In the genomic region with DNA sequence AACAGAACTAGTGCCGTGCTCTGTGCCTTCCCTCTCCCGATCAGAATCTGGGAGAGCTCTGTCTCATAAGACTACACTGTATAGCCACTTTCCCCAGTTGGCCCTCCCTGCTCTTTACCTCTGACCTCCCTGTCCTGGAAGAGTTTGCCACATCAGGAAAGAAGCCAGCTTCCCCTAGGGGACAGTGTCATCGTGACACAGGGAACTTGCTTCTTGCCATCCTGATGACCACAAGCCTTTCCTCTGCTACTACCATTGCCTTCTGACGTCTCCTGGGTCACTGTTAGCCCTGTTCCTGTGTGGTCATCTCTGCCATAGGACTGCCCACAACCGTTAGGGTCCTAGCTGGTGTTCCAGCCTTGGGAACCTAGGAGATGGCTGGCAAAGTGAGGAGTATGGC, we compare ENCODE assay signal across 10 mouse cellular contexts. TPM values are rescaled to one million over a fixed set of nuclear protein-coding genes. Genes with fewer than 3 reads are reported as not detected.
A peak's percentile ranks its signal among the peaks of the same experiment; 100 is the strongest.
DNase-seq lines count a peak whose midpoint lies in the region; ATAC-seq and TF ChIP-seq lines count a peak whose summit lies in the region.
"Had no signal": no experiment of that assay in that cellular context is flagged by ENCODE, and none has a peak within 500 bp of the region (broad histone marks: within the 10 kb centered on the region; RNA-seq: fewer than 3 reads in every experiment).

No protein-coding gene starts in this region.

- H3K36me3 ChIP-seq in hindbrain, embryonic 10.5 days, result peaks cover 24% of the 10 kb centered on the region
- no peaks in the 10 kb centered on the region for H3K36me3 ChIP-seq in hindbrain, postnatal 0 days (ENCODE audit: insufficient read depth, low read length)
- H3K36me3 ChIP-seq in G1E (replicated peaks), result peaks cover 80% of the 10 kb centered on the region
- H3K36me3 ChIP-seq in hindbrain, embryonic 13.5 days, result no peaks in the 10 kb centered on the region
- H3K36me3 ChIP-seq in midbrain, embryonic 14.5 days (ENCODE audit: control insufficient read depth, insufficient read depth, low read length), result no peaks in the 10 kb centered on the region
- H3K36me3 ChIP-seq: embryonic facial prominence, embryonic 12.5 days had no signal

- H3K9me3 ChIP-seq in hindbrain, embryonic 10.5 days, result no peaks in the 10 kb centered on the region
- no peaks in the 10 kb centered on the region for H3K9me3 ChIP-seq in hindbrain, postnatal 0 days (ENCODE audit: low read length)
- no peaks in the 10 kb centered on the region for H3K9me3 ChIP-seq in G1E (replicated peaks)
- H3K9me3 ChIP-seq in hindbrain, embryonic 13.5 days, result no peaks in the 10 kb centered on the region
- no peaks in the 10 kb centered on the region for H3K9me3 ChIP-seq in midbrain, embryonic 14.5 days (ENCODE audit: control insufficient read depth, low read length)
- H3K9me3 ChIP-seq: embryonic facial prominence, embryonic 12.5 days had no signal

- WGBS in hindbrain, embryonic 10.5 days, result 81% methylated on average over 5 of the region's 5 CpGs
- 70% methylated on average over 5 of the region's 5 CpGs for WGBS in hindbrain, postnatal 0 days
- 81% methylated on average over 5 of the region's 5 CpGs for WGBS in hindbrain, embryonic 13.5 days
- WGBS in midbrain, embryonic 14.5 days, result 76% methylated on average over 5 of the region's 5 CpGs

- H3K9ac ChIP-seq in hindbrain, postnatal 0 days (replicated peaks; ENCODE audit: low read length), result no peak overlapping the region
- H3K9ac ChIP-seq in hindbrain, embryonic 13.5 days, result peak overlapping the region; percentile 62
- no peak overlapping the region for H3K9ac ChIP-seq in midbrain, embryonic 14.5 days (replicated peaks; ENCODE audit: low read length)
- H3K9ac ChIP-seq: embryonic facial prominence, embryonic 12.5 days had no signal

- no peak for ATAC-seq in hindbrain, postnatal 0 days
- no peak for ATAC-seq in G1E (ENCODE audit: extremely low read depth, insufficient number of reproducible peaks, low FRiP score, poor library complexity, severe bottlenecking)
- no peak for ATAC-seq in hindbrain, embryonic 13.5 days (ENCODE audit: low FRiP score)
- ATAC-seq in midbrain, embryonic 14.5 days (ENCODE audit: low FRiP score, low TSS enrichment), result no peak

- DNase-seq in hindbrain, embryonic 10.5 days (ENCODE audit: low spot score), result no peak
- no peak for DNase-seq in hindbrain, postnatal 0 days (ENCODE audit: low spot score)
- DNase-seq in G1E (ENCODE audit: low spot score), result no peak
- no peak for DNase-seq in midbrain, embryonic 14.5 days
- no peak for DNase-seq in ovary, postnatal 36 days (ENCODE audit: low spot score)
- DNase-seq in kidney, adult 11 months, result no peak
- DNase-seq: gastrocnemius, postnatal 14 days; kidney, postnatal 36 days had no signal

- no peak overlapping the region for H3K4me3 ChIP-seq in hindbrain, embryonic 10.5 days
- H3K4me3 ChIP-seq in hindbrain, postnatal 0 days (ENCODE audit: low read length), result no peak overlapping the region
- peak overlapping the region; percentile 67; the same call in 1 of the 2 replicates for H3K4me3 ChIP-seq in G1E (ENCODE audit: low read depth, low read length)
- H3K4me3 ChIP-seq in hindbrain, embryonic 13.5 days, result no peak overlapping the region
- H3K4me3 ChIP-seq in midbrain, embryonic 14.5 days (replicated peaks; ENCODE audit: low read depth, low read length), result no peak overlapping the region
- H3K4me3 ChIP-seq: embryonic facial prominence, embryonic 12.5 days had no signal

- H3K27ac ChIP-seq in hindbrain, embryonic 10.5 days, result peak overlapping the region; percentile 79
- no peak overlapping the region for H3K27ac ChIP-seq in hindbrain, postnatal 0 days
- H3K27ac ChIP-seq in hindbrain, embryonic 13.5 days, result peak overlapping the region; percentile 83
- peak overlapping the region; percentile 77 for H3K27ac ChIP-seq in midbrain, embryonic 14.5 days (replicated peaks; ENCODE audit: low read depth, low read length)
- H3K27ac ChIP-seq: embryonic facial prominence, embryonic 12.5 days had no signal

- TF ChIP-seq CTCF in hindbrain, postnatal 0 days (IDR thresholded peaks at IDR 0.05; ENCODE audit: low read depth), result no peak
- no peak for TF ChIP-seq CTCF in G1E (IDR thresholded peaks at IDR 0.05; ENCODE audit: low read depth, low read length)

- H3K4me1 ChIP-seq in hindbrain, embryonic 10.5 days (replicated peaks), result peaks cover 97% of the 10 kb centered on the region
- H3K4me1 ChIP-seq in hindbrain, postnatal 0 days (ENCODE audit: insufficient read depth, low read length), result peaks cover 39% of the 10 kb centered on the region
- H3K4me1 ChIP-seq in G1E (ENCODE audit: insufficient read depth, low read depth, low read length), result peaks cover 93% of the 10 kb centered on the region
- H3K4me1 ChIP-seq in hindbrain, embryonic 13.5 days (replicated peaks), result peaks cover 87% of the 10 kb centered on the region
- peaks cover 52% of the 10 kb centered on the region for H3K4me1 ChIP-seq in midbrain, embryonic 14.5 days (ENCODE audit: control insufficient read depth, insufficient read depth, low read length)

- H3K27me3 ChIP-seq in hindbrain, embryonic 10.5 days (ENCODE audit: insufficient read depth, poor library complexity, severe bottlenecking), result no peaks in the 10 kb centered on the region
- no peaks in the 10 kb centered on the region for H3K27me3 ChIP-seq in hindbrain, postnatal 0 days (ENCODE audit: insufficient read depth, low read length)
- no peaks in the 10 kb centered on the region for H3K27me3 ChIP-seq in G1E (ENCODE audit: insufficient read depth, low read length)
- H3K27me3 ChIP-seq in hindbrain, embryonic 13.5 days, result no peaks in the 10 kb centered on the region
- H3K27me3 ChIP-seq in midbrain, embryonic 14.5 days (ENCODE audit: control insufficient read depth, insufficient read depth, low read length), result no peaks in the 10 kb centered on the region
- H3K27me3 ChIP-seq: embryonic facial prominence, embryonic 12.5 days had no signal

- no peak overlapping the region for H3K4me2 ChIP-seq in hindbrain, postnatal 0 days (ENCODE audit: low read depth, low read length)
- peak overlapping the region; percentile 30 for H3K4me2 ChIP-seq in hindbrain, embryonic 13.5 days
- no peak overlapping the region for H3K4me2 ChIP-seq in midbrain, embryonic 14.5 days (ENCODE audit: low read length)
- H3K4me2 ChIP-seq: embryonic facial prominence, embryonic 12.5 days had no signal

RNA-seq across cellular contexts. Expression of a gene that starts 16.3 kb away (rescaled TPM):
- polyA plus RNA-seq in hindbrain, embryonic 10.5 days (2016; fragmentation: Nextera tagmentation; extraction: Ambion mirVana), result 14.0 and 17.5 TPM in 2 replicates
- total RNA-seq in hindbrain, postnatal 0 days (2014; rRNA removed), result 47.5 and 49.5 TPM in 2 replicates
- 26.6 and 28.1 TPM in 2 replicates for polyA plus RNA-seq in hindbrain, postnatal 0 days (2015; fragmentation: Nextera tagmentation; extraction: Ambion mirVana)
- total RNA-seq in G1E (2014; fragmentation: Nextera tagmentation) (35.6 and 69.0 TPM in 2 replicates), G1E (2017) (21.7 and 23.9 TPM in 2 replicates)
- polyA plus RNA-seq in G1E (2012), result 19.0 and 26.5 TPM in 2 replicates
- 23.9 and 26.5 TPM in 2 replicates for polyA plus RNA-seq in hindbrain, embryonic 13.5 days (2015; fragmentation: Nextera tagmentation; extraction: Ambion mirVana)
- polyA plus RNA-seq in midbrain, embryonic 14.5 days (2014; fragmentation: Nextera tagmentation; extraction: Ambion mirVana), result 19.8 and 21.9 TPM in 2 replicates

RNA-seq across cellular contexts. Expression of a gene that starts 29.7 kb away (rescaled TPM):
- polyA plus RNA-seq in hindbrain, embryonic 10.5 days (2016; fragmentation: Nextera tagmentation; extraction: Ambion mirVana), result 74.8 and 79.6 TPM in 2 replicates
- 33.5 and 34.1 TPM in 2 replicates for total RNA-seq in hindbrain, postnatal 0 days (2014; rRNA removed)
- polyA plus RNA-seq in hindbrain, postnatal 0 days (2015; fragmentation: Nextera tagmentation; extraction: Ambion mirVana), result 49.9 and 55.6 TPM in 2 replicates
- total RNA-seq in G1E (2014; fragmentation: Nextera tagmentation), result 35.2 and 44.2 TPM in 2 replicates
- total RNA-seq in G1E (2017), result 82.9 and 124 TPM in 2 replicates
- polyA plus RNA-seq in G1E (2012), result 43.6 and 49.6 TPM in 2 replicates
- 35.0 and 38.1 TPM in 2 replicates for polyA plus RNA-seq in hindbrain, embryonic 13.5 days (2015; fragmentation: Nextera tagmentation; extraction: Ambion mirVana)
- 24.2 and 26.7 TPM in 2 replicates for polyA plus RNA-seq in midbrain, embryonic 14.5 days (2014; fragmentation: Nextera tagmentation; extraction: Ambion mirVana)

RNA-seq across cellular contexts. Expression of a gene that starts 29.7 kb away (rescaled TPM):
- polyA plus RNA-seq in hindbrain, embryonic 10.5 days (2016; fragmentation: Nextera tagmentation; extraction: Ambion mirVana), result 6.2 and 6.5 TPM in 2 replicates
- 5.5 and 6.8 TPM in 2 replicates for total RNA-seq in hindbrain, postnatal 0 days (2014; rRNA removed)
- 2.3 and 2.8 TPM in 2 replicates for polyA plus RNA-seq in hindbrain, postnatal 0 days (2015; fragmentation: Nextera tagmentation; extraction: Ambion mirVana)
- total RNA-seq in G1E (2014; fragmentation: Nextera tagmentation) (10.2 and 14.1 TPM in 2 replicates), G1E (2017) (5.9 and 6.2 TPM in 2 replicates)
- polyA plus RNA-seq in G1E (2012), result 3.7 and 3.8 TPM in 2 replicates
- polyA plus RNA-seq in hindbrain, embryonic 13.5 days (2015; fragmentation: Nextera tagmentation; extraction: Ambion mirVana), result 4.1 and 5.3 TPM in 2 replicates
- 4.0 TPM in 2 replicates for polyA plus RNA-seq in midbrain, embryonic 14.5 days (2014; fragmentation: Nextera tagmentation; extraction: Ambion mirVana)

RNA-seq across cellular contexts. Expression of a gene that starts 43.2 kb away (rescaled TPM):
- 0.70 and 0.98 TPM in 2 replicates for polyA plus RNA-seq in hindbrain, embryonic 10.5 days (2016; fragmentation: Nextera tagmentation; extraction: Ambion mirVana)
- 0.61 and 0.73 TPM in 2 replicates for total RNA-seq in hindbrain, postnatal 0 days (2014; rRNA removed)
- polyA plus RNA-seq in hindbrain, postnatal 0 days (2015; fragmentation: Nextera tagmentation; extraction: Ambion mirVana), result 1.8 and 2.7 TPM in 2 replicates
- 1.5 and 3.7 TPM in 2 replicates for total RNA-seq in G1E (2014; fragmentation: Nextera tagmentation)
- 0.35 and 3.3 TPM in 2 replicates for total RNA-seq in G1E (2017)
- 0.13 and 0.26 TPM in 2 replicates for polyA plus RNA-seq in G1E (2012)
- polyA plus RNA-seq in hindbrain, embryonic 13.5 days (2015; fragmentation: Nextera tagmentation; extraction: Ambion mirVana), result 1.7 and 2.1 TPM in 2 replicates
- polyA plus RNA-seq in midbrain, embryonic 14.5 days (2014; fragmentation: Nextera tagmentation; extraction: Ambion mirVana), result 1.2 and 2.2 TPM in 2 replicates

RNA-seq across cellular contexts. Expression of a gene that starts 58.1 kb away (rescaled TPM):
- 40.4 and 47.4 TPM in 2 replicates for polyA plus RNA-seq in hindbrain, embryonic 10.5 days (2016; fragmentation: Nextera tagmentation; extraction: Ambion mirVana)
- total RNA-seq in hindbrain, postnatal 0 days (2014; rRNA removed), result 47.6 and 48.6 TPM in 2 replicates
- polyA plus RNA-seq in hindbrain, postnatal 0 days (2015; fragmentation: Nextera tagmentation; extraction: Ambion mirVana), result 69.8 and 71.9 TPM in 2 replicates
- total RNA-seq in G1E (2014; fragmentation: Nextera tagmentation) (40.6 and 61.3 TPM in 2 replicates), G1E (2017) (76.2 and 82.7 TPM in 2 replicates)
- 41.9 and 43.6 TPM in 2 replicates for polyA plus RNA-seq in G1E (2012)
- 60.3 and 62.3 TPM in 2 replicates for polyA plus RNA-seq in hindbrain, embryonic 13.5 days (2015; fragmentation: Nextera tagmentation; extraction: Ambion mirVana)
- 67.3 and 70.8 TPM in 2 replicates for polyA plus RNA-seq in midbrain, embryonic 14.5 days (2014; fragmentation: Nextera tagmentation; extraction: Ambion mirVana)
